Mouse (Mus musculus) liver, embryonic 16.5 days (tissue): ENCODE results near the gene Ccdc69. TPM values are rescaled to one million over a fixed set of nuclear protein-coding genes. Genes with fewer than 3 reads are reported as not detected.

Experiments used
- ATAC-seq: fragments of 200-750 bp; cut with Nextera tagmentation; 2 replicates; pipeline ENCODE4 v1.8.0; 2017; ENCODE audit warnings: low read depth, mild to moderate bottlenecking, moderate number of reproducible peaks, moderate library complexity
- H3K27ac ChIP-seq: fragments of 300-500 bp; sonication (generic); 2 replicates; pipeline ENCODE4 v1.5.1; 2014; ENCODE audit warnings: mild to moderate bottlenecking, low read length
- H3K27me3 ChIP-seq: fragments of 300-500 bp; sonication (generic); 2 replicates; pipeline ENCODE4 v1.6.1; 2014; ENCODE audit warnings: low read depth, low read length, mixed read lengths; ENCODE audit not compliant: control insufficient read depth, insufficient read depth
- H3K36me3 ChIP-seq: fragments of 300-500 bp; sonication (generic); 2 replicates; pipeline ENCODE4 v1.6.1; 2014; ENCODE audit warnings: mild to moderate bottlenecking; ENCODE audit not compliant: control insufficient read depth, insufficient read depth
- H3K4me1 ChIP-seq: fragments of 300-500 bp; sonication (generic); 2 replicates; pipeline ENCODE4 v1.6.1; 2014; ENCODE audit warnings: low read depth, low read length, mixed read lengths; ENCODE audit not compliant: control insufficient read depth
- H3K4me2 ChIP-seq: fragments of 300-500 bp; sonication (generic); 2 replicates; pipeline ENCODE4 v1.6.1; 2014; ENCODE audit warnings: low read depth, low read length, mixed read lengths
- H3K4me3 ChIP-seq: fragments of 300-500 bp; sonication (generic); 2 replicates; pipeline ENCODE4 v1.5.1; 2014; ENCODE audit warnings: low read depth, mild to moderate bottlenecking, low read length
- H3K9ac ChIP-seq: fragments of 300-500 bp; sonication (generic); 2 replicates; pipeline ENCODE4 v1.6.1; 2014; ENCODE audit warnings: low read depth, low read length
- H3K9me3 ChIP-seq: fragments of 300-500 bp; sonication (generic); replicated peaks from 2 replicates; pipeline ENCODE4 v1.6.1; 2016; ENCODE audit warnings: low read length; ENCODE audit not compliant: control insufficient read depth
- WGBS: fragments of 180-500 bp; shearing (Covaris S2); extraction: QIAGEN DNeasy Blood & Tissue Kit; methylation state at CpG from one replicate; pipeline ENCODE4 v1.1.7; 2014; ENCODE audit not compliant: insufficient replicate concordance; 5-methylcytosine and 5-hydroxymethylcytosine counted together
- polyA plus RNA-seq: library from polyadenylated mRNA; unstranded; fragments of >200 nt; fragmentation: Nextera tagmentation; extraction: Ambion mirVana; gene quantifications from 2 replicates; pipeline ENCODE4 v1.2.1, GENCODE M21; 2015

The Ccdc69 gene
- polyA plus RNA-seq, 1 experiment from 2014 or later = 1.3 TPM

DNA sequence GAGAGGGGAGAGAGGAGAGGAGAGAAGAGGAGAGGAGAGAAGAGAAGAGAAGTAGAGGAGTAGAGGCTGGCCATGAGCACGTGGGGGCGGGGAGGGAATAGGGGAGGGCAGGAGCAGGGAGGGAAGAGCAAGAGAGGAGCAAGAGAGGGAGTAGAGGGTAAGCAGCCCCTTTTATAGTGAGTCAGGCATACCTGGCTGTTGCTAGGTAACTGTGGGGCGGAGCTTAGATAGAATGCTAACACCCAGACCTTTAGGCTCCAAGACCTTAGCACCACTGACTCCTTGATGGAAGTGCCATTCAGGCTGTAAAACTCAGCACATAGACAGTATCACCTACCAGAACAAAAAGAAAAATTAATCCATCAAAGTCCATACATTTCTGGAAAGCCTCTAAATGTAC lies 41.3 kb downstream of the Ccdc69 start:
- Histone ChIP-seq H3K4me2 (no peak overlapping the region), H3K9me3 (no peaks in the 10 kb centered on the region), H3K36me3 (no peaks in the 10 kb centered on the region), H3K4me1 (peaks cover 16% of the 10 kb centered on the region), H3K9ac (no peak overlapping the region), H3K27ac (no peak overlapping the region), H3K27me3 (no peaks in the 10 kb centered on the region), H3K4me3 (no peak overlapping the region)
- WGBS = 29% methylated on average over 3 of the region's 3 CpGs
- ATAC-seq = no peak

DNA sequence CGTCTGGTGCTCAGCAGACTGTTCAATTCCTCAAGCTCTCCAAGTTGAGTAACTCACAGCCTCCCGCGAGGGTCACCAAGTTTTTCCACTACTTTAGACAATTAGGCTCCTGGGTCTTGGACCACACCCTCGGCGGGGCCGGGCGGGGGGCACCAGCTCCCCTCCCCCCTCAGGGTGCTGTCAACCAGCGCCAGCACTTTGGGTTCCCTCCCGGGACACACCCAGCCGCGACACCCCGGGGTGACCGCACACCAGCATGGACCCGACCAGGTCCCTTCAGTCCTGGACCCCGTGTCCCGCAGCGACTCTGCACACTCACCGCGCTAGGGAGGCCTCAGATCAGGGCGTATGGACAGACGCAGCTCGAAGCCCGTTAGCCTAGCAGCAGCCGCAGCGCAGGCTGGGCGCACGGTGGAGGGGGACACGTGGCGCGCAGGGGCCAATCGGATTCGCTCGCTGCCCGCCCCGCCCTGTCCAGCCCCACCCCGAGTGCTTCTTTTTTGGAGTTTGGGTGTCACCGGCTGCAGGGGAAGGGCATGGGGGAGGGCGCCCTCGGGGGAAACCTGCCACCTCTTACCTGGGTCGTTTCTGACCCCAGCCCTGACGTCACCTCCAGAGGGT lies 44.8 kb downstream of the Ccdc69 start, which contains the start of gene Anxa6:
Anxa6 (minus strand) TSS at position 406 of the 621 bp plus-strand sequence.
- Histone ChIP-seq H3K9ac (peak within 1 kb of the TSS; percentile 57), H3K9me3 (no peaks in the 10 kb centered on the region), H3K27ac (peak within 1 kb of the TSS; percentile 41), H3K36me3 (no peaks in the 10 kb centered on the region), H3K4me3 (peak within 1 kb of the TSS; percentile 65), H3K4me2 (peak within 1 kb of the TSS; percentile 75), H3K4me1 (peaks cover 31% of the 10 kb centered on the region), H3K27me3 (no peaks in the 10 kb centered on the region)
- under 1% methylated on average over 41 of the region's 41 CpGs for WGBS
- ATAC-seq = peak; percentile 90

DNA sequence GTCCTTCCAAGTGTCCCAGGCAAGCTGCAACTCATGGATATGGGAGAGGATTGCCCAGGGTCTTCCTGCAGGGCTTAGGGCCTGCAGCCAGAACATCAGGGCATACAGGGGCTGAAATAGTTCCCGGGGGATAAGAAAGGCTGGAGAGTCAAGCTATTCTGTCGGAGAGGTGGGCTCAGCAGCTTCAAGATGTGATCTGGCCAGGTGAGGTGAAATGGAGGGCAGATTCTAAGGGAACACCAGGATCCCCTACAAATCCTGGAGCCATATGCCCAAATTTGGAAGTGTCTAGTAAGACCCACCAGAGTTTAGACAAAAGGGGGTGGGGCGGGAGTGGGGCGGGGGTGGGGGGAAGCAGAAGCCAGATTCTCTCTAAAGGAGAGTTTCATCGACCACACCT lies 45.6 kb downstream of the Ccdc69 start:
- peak overlapping the region; percentile 34 for H3K9ac ChIP-seq
- H3K4me3 ChIP-seq = peak overlapping the region; percentile 65
- 14% methylated on average over 5 of the region's 5 CpGs for WGBS
- no peak for ATAC-seq
- H3K9me3 ChIP-seq = no peaks in the 10 kb centered on the region
- H3K36me3 ChIP-seq = no peaks in the 10 kb centered on the region
- peak overlapping the region; percentile 75 for H3K4me2 ChIP-seq
- H3K4me1 ChIP-seq = peaks cover 31% of the 10 kb centered on the region
- H3K27ac ChIP-seq = no peak overlapping the region
- no peaks in the 10 kb centered on the region for H3K27me3 ChIP-seq

DNA sequence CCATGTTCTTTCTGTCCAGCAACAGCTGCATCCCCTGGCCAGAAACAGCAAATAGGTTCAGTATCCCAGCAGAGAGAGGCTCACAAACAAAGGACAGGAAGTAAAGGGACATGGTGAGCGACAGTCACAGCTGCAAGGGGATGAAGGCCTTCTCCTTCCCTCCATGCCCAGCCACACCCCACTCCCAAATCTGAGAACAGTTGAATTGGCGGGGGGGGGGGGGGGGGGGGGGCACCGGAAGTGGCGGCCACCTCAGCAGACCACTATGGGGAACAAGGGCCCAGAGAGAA lies 46.0 kb downstream of the Ccdc69 start:
- ATAC-seq = no peak
- 6% methylated on average over 2 of the region's 4 CpGs for WGBS
- Histone ChIP-seq H3K9me3 (no peaks in the 10 kb centered on the region), H3K4me2 (peak overlapping the region; percentile 75), H3K27ac (no peak overlapping the region), H3K36me3 (no peaks in the 10 kb centered on the region), H3K9ac (peak overlapping the region; percentile 34), H3K4me1 (peaks cover 31% of the 10 kb centered on the region), H3K4me3 (peak overlapping the region; percentile 65), H3K27me3 (no peaks in the 10 kb centered on the region)

DNA sequence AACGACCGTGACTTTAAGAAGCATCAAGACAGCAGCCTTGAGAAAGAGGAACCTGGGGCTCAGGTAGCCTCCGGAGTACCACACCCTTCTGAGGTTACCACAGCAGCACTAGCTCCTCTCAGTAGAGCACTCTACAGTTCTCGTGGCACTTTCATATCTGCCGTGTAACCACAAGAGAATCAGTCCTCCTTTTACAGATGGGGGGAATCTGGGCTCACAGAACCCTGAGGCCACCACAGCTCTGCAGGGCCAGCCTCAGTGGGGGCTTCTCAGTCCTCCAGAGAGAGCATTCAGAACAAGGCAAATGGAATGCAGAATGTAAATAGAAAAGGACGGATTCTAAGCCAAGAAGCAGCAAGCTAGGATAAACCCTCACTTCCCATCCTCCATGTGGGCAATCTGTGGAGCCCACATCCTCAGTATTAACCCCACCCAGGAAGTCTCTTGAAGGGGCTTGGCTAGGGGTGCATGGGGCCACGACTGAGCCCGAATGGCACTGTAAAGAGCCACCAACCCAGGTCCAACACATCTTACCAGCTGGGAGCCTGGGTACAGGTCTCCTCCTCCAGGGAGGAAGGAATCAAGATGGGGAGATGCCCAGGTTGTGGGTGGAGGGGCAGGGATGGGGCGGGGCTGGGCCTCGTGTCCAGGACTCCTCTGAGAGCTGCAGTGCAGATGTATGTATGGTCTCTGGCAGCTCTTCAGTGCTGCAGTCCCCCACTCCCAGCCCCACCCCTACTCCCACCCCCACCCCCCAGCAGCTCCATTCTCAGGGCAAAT lies 46.5 kb downstream of the Ccdc69 start:
- Histone ChIP-seq H3K4me1 (peaks cover 33% of the 10 kb centered on the region), H3K36me3 (no peaks in the 10 kb centered on the region), H3K27me3 (no peaks in the 10 kb centered on the region), H3K27ac (peak overlapping the region; percentile 26; the same call in 1 of the 2 replicates), H3K4me3 (peak overlapping the region; percentile 65; the same call in 1 of the 2 replicates), H3K9ac (no peak overlapping the region; the same call in 1 of the 2 replicates), H3K4me2 (peak overlapping the region; percentile 75), H3K9me3 (no peaks in the 10 kb centered on the region)
- WGBS = 16% methylated on average over 10 of the region's 10 CpGs
- no peak for ATAC-seq

DNA sequence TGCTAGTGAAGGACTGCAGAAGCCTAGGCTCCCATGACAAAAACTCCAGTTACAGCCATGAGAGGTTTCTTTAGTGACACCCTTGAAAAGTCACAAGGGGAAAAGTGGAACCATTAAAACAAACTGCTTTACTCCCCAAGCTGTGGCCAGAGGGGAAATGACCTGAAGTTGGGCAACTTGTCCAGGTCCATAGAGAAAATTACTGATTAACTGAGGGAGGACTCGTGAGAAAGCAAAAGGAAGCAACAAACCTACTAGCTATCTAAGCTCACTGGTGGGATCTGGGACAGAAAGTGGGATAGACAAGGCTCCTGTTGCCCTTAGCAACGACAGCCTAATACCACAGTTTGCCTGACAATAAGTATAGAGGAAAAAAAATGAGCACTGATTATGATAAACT lies 49.4 kb downstream of the Ccdc69 start:
- no peaks in the 10 kb centered on the region for H3K27me3 ChIP-seq
- ATAC-seq = peak; percentile 42; the same call in 1 of the 2 replicates
- H3K9me3 ChIP-seq = no peaks in the 10 kb centered on the region
- H3K4me3 ChIP-seq = no peak overlapping the region
- no peak overlapping the region for H3K9ac ChIP-seq
- peak overlapping the region; percentile 18; the same call in 1 of the 2 replicates for H3K4me2 ChIP-seq
- peak overlapping the region; percentile 68 for H3K27ac ChIP-seq
- no peaks in the 10 kb centered on the region for H3K36me3 ChIP-seq
- H3K4me1 ChIP-seq = peaks cover 45% of the 10 kb centered on the region
- 33% methylated on average over 2 of the region's 2 CpGs for WGBS

DNA sequence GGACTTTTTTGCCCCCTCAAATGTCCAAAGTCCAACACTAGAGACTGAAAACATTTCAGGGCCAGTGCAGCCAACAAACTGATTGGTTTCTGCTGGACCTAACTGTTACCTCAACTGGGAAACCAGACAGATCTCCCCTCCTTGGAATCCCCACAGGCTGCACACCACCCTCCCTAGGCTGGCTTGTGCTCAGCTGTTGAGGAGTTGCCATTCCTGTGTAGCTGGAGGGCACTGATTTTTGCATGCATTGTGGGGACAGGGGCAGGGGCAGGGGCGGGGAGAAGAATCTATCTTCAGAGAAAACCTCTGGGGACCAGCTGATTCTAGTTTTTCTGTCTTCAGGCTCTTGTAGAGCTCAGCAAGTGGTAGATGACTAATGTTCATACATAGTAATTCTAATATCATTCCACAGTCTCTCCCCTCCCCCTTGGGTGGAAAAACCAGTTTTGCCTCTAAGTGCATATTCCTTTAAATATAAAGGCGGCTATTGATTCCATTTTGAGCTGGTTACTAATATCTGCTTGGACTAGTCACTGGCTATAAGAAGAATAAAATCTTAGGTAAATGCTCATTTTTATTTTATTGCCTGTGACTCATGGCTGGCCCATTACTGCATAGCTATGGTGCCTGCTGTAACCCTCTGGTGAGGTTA lies 50.6 kb downstream of the Ccdc69 start:
- no peak for ATAC-seq
- Histone ChIP-seq H3K36me3 (no peaks in the 10 kb centered on the region), H3K4me1 (peaks cover 50% of the 10 kb centered on the region), H3K27me3 (no peaks in the 10 kb centered on the region), H3K4me2 (no peak overlapping the region), H3K4me3 (no peak overlapping the region), H3K9ac (no peak overlapping the region), H3K27ac (0 out of 2 replicates have a peak overlapping the region, but pooled peaks have one; percentile 68), H3K9me3 (no peaks in the 10 kb centered on the region)
- 43% methylated on average over 2 of the region's 2 CpGs for WGBS

DNA sequence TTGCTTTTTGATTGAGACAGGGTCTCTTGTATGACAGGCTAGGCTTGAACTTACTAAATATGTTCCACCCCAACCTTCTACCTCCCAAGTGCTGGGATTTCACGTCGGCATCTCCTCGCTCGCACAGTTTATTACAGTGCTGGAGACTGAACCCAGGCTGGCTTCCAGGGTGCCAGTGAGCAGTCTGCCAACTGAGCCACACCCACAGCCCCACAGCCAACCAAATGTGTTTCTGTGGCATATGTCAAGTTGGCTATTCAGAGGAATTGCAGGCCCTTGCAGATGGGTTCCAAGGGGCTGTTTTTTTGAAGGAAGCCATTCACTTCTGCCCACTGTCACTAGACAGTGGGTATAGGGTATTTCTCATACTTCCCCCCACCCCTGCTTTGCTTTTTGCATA lies 52.0 kb downstream of the Ccdc69 start:
- 67% methylated on average over 4 of the region's 4 CpGs for WGBS
- Histone ChIP-seq H3K27ac (no peak overlapping the region), H3K9me3 (no peaks in the 10 kb centered on the region), H3K4me3 (no peak overlapping the region), H3K27me3 (no peaks in the 10 kb centered on the region), H3K4me1 (peaks cover 41% of the 10 kb centered on the region), H3K9ac (no peak overlapping the region), H3K36me3 (no peaks in the 10 kb centered on the region), H3K4me2 (no peak overlapping the region)
- ATAC-seq = no peak

DNA sequence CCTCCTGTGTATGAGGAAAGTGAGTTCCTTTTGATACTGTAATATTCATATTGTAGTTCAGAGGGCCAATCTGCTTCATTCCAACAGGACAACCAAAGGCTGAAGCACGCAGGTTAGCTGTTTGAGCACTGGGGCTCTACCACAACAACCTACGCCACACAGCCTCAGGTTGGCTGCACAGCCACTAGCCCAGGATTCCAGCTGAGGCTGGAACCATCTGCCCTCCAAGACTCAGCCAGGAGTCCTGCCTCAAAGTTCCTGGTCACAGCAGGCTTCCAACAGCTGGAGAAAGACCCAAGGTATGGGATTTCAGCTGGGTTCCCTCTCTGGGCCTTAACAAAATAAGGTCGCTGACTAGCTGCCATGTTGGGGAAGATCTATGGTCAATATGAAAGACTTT lies 54.3 kb downstream of the Ccdc69 start:
- H3K9me3 ChIP-seq = no peaks in the 10 kb centered on the region
- 62% methylated on average over 3 of the region's 3 CpGs for WGBS
- no peak overlapping the region for H3K9ac ChIP-seq
- no peak for ATAC-seq
- H3K27me3 ChIP-seq = no peaks in the 10 kb centered on the region
- H3K27ac ChIP-seq = peak overlapping the region; percentile 61
- H3K4me2 ChIP-seq = peak overlapping the region; percentile 14; the same call in 1 of the 2 replicates
- H3K36me3 ChIP-seq = peaks cover 2% of the 10 kb centered on the region; the same call in 1 of the 2 replicates
- no peak overlapping the region for H3K4me3 ChIP-seq
- H3K4me1 ChIP-seq = peaks cover 32% of the 10 kb centered on the region
